7 mouse cellular contexts compared by ENCODE assay signal in the genomic region with DNA sequence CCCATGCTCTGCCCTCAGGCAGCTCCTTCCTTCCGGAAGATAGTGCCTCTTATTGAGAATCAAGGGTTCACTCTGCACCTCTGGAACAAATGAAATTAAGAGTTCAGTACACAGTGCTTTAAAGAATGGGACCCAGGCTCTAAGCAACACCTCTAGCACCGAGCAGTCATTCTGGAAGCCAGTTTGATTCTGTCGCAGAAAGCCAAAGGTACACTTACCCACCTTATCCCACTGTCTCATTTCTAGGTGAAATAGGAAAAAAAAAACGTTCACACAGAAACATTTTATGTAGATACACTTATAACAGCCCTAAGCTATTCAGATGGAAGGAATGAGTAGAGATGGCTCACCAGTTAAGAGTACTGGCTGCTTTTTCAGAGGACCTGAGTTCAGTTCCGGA. TPM values are rescaled to one million over a fixed set of nuclear protein-coding genes. Genes with fewer than 3 reads are reported as not detected.
DNase-seq lines count a peak whose midpoint lies in the region; ATAC-seq and TF ChIP-seq lines count a peak whose summit lies in the region.

A gene (plus strand): TSS at position 301 of the 400 bp plus-strand sequence.

- H3K9me3 ChIP-seq in lung, postnatal 0 days (ENCODE audit: low read length), result no peaks in the 10 kb centered on the region
- H3K9me3 ChIP-seq in forebrain, embryonic 13.5 days (replicated peaks), result no peaks in the 10 kb centered on the region
- no peaks in the 10 kb centered on the region for H3K9me3 ChIP-seq in neural tube, embryonic 14.5 days (ENCODE audit: control insufficient read depth, low read length)

- no peak for ATAC-seq in lung, postnatal 0 days
- ATAC-seq in forebrain, embryonic 13.5 days, result no peak
- no peak for ATAC-seq in neural tube, embryonic 14.5 days (ENCODE audit: low read depth)

- TF ChIP-seq CTCF in lung, postnatal 0 days (IDR thresholded peaks at IDR 0.05), result no peak

- H3K4me3 ChIP-seq in lung, postnatal 0 days (ENCODE audit: low read depth, low read length), result peak within 1 kb of the TSS; percentile 47
- peak within 1 kb of the TSS; percentile 60 for H3K4me3 ChIP-seq in forebrain, embryonic 13.5 days
- peak within 1 kb of the TSS; percentile 62 for H3K4me3 ChIP-seq in neural tube, embryonic 14.5 days (ENCODE audit: low read depth, low read length)

- H3K27me3 ChIP-seq in lung, postnatal 0 days (replicated peaks; ENCODE audit: insufficient read depth, low read length), result 0 out of 2 replicates have a peak, but pooled peaks cover 9% of the 10 kb centered on the region
- H3K27me3 ChIP-seq in forebrain, embryonic 13.5 days, result peaks cover 37% of the 10 kb centered on the region
- H3K27me3 ChIP-seq in neural tube, embryonic 14.5 days (ENCODE audit: control insufficient read depth, insufficient read depth, low read length), result peaks cover 12% of the 10 kb centered on the region

- H3K4me1 ChIP-seq in lung, postnatal 0 days (ENCODE audit: insufficient read depth, low read depth, low read length), result no peaks in the 10 kb centered on the region; the same call in 1 of the 2 replicates
- peaks cover 18% of the 10 kb centered on the region for H3K4me1 ChIP-seq in forebrain, embryonic 13.5 days
- no peaks in the 10 kb centered on the region for H3K4me1 ChIP-seq in neural tube, embryonic 14.5 days (ENCODE audit: control insufficient read depth, insufficient read depth, low read length)

- DNase-seq in lung, postnatal 0 days (ENCODE audit: low spot score), result no peak
- no peak for DNase-seq in lung, postnatal 36 days
- DNase-seq in left cerebral cortex, adult 8-10 months (ENCODE audit: low spot score in 2 of 2), result no peak
- no peak for DNase-seq in gastrocnemius, postnatal 10 days
- no peak for DNase-seq in cerebellum, adult 11-12 months

- no peaks in the 10 kb centered on the region for H3K36me3 ChIP-seq in lung, postnatal 0 days (ENCODE audit: insufficient read depth, low read length)
- H3K36me3 ChIP-seq in forebrain, embryonic 13.5 days (ENCODE audit: poor library complexity, severe bottlenecking), result no peaks in the 10 kb centered on the region
- H3K36me3 ChIP-seq in neural tube, embryonic 14.5 days (ENCODE audit: control insufficient read depth, insufficient read depth, low read length), result no peaks in the 10 kb centered on the region

- no peak for TF ChIP-seq EP300 in lung, postnatal 0 days (IDR thresholded peaks at IDR 0.05)

- H3K4me2 ChIP-seq in lung, postnatal 0 days (replicated peaks; ENCODE audit: low read depth, low read length), result peak within 1 kb of the TSS; percentile 84
- peak within 1 kb of the TSS; percentile 99 for H3K4me2 ChIP-seq in forebrain, embryonic 13.5 days
- H3K4me2 ChIP-seq in neural tube, embryonic 14.5 days (ENCODE audit: low read depth, low read length), result peak within 1 kb of the TSS; percentile 100

- H3K27ac ChIP-seq in lung, postnatal 0 days (ENCODE audit: low read length), result no peak within 1 kb of the TSS
- no peak within 1 kb of the TSS for H3K27ac ChIP-seq in forebrain, embryonic 13.5 days
- no peak within 1 kb of the TSS for H3K27ac ChIP-seq in neural tube, embryonic 14.5 days (ENCODE audit: low read depth, low read length)

- H3K9ac ChIP-seq in lung, postnatal 0 days (replicated peaks; ENCODE audit: low read depth), result 0 out of 2 replicates have a peak within 1 kb of the TSS, but pooled peaks have one; percentile 8
- H3K9ac ChIP-seq in forebrain, embryonic 13.5 days, result peak within 1 kb of the TSS; percentile 67
- peak within 1 kb of the TSS; percentile 69 for H3K9ac ChIP-seq in neural tube, embryonic 14.5 days (replicated peaks; ENCODE audit: low read depth, low read length)

- 13% methylated on average over 5 of the region's 5 CpGs for WGBS in lung, postnatal 0 days
- 14% methylated on average over 5 of the region's 5 CpGs for WGBS in forebrain, embryonic 13.5 days
- WGBS in neural tube, embryonic 14.5 days, result 22% methylated on average over 5 of the region's 5 CpGs

RNA-seq across cellular contexts. Expression of the gene that starts here (rescaled TPM):
- polyA plus RNA-seq in lung, postnatal 0 days (2015; fragmentation: Nextera tagmentation; extraction: Ambion mirVana), result 1.2 and 1.6 TPM in 2 replicates
- polyA plus RNA-seq in forebrain, embryonic 13.5 days (2015; fragmentation: Nextera tagmentation; extraction: Ambion mirVana), result 1.3 and 2.3 TPM in 2 replicates
- 10 to 100 TPM; 70.6 to 84.4 (median 78.8) TPM for total RNA-seq in left cerebral cortex, adult 8-10 months (2022)
- polyA plus RNA-seq in neural tube, embryonic 14.5 days (2014; fragmentation: Nextera tagmentation; extraction: Ambion mirVana), result 3.5 and 3.9 TPM in 2 replicates
- 1 to 10 TPM; 3.1 to 3.5 TPM for total RNA-seq in gastrocnemius, postnatal 10 days (2021)

Comparison
In these comparisons a context has a peak if more than half of its experiments do, and no peak if none do; other contexts are left out.
1. RNA of the gene that starts here (total RNA-seq): 70.6 to 84.4 TPM in left cerebral cortex, adult 8-10 months; 3.1 to 3.5 TPM in gastrocnemius, postnatal 10 days; every median in the first group is over 10 times any median in the second.
2. H3K9ac ChIP-seq: peak in every context shown above with its lines; median percentile 69 in neural tube, embryonic 14.5 days; 67 in forebrain, embryonic 13.5 days; 8 in lung, postnatal 0 days.
3. Peak in every context shown above with its lines, with median percentiles within 50 percentile points of each other: H3K4me2 ChIP-seq and H3K4me3 ChIP-seq.